Mouse (Mus musculus) thymus, postnatal 25 days (tissue): ENCODE measurements around the gene Fxyd4.
A peak's percentile ranks its signal among the peaks of the same experiment; 100 is the strongest.

Source experiments
- DNase-seq: peaks from one replicate; pipeline ENCODE4 v3.0.0; 2022

The Fxyd4 gene

DNA sequence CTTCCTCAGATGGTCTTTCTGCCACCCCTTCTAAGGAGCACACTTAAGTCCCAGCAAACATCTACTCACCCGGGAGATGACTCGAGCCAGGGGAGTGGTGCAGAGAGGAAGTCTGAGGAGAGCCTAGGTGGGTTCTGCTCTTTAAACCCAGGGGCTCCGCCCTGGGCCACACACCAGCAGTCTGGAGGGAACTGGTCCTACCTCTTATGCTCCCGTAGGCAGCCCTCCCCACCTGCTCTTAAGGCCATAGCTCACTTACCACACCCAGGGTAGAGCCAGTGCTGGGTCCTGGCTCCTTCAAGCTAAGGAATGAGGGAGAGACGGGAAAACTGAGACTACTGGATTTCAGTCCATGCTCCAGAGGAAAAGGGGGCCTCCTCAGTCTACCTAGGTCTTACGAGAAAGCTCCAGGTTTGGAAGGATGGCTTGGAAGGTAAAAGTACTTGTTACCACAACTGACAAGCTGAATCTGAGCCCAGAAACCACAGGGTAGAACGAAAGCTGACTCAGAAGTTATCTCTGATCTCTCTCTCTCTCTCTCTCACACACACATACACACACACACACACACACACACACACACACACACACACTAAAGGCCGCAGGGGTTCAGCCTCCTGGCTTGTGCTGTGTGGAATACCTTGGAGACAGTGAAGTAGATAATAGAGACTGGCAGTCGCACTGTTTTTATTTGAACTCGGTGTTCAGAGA, at the start of gene Fxyd4:
TSS of gene Fxyd4 (minus strand) at position 471 of the 711 bp plus-strand sequence.
- DNase-seq: no peak

DNA sequence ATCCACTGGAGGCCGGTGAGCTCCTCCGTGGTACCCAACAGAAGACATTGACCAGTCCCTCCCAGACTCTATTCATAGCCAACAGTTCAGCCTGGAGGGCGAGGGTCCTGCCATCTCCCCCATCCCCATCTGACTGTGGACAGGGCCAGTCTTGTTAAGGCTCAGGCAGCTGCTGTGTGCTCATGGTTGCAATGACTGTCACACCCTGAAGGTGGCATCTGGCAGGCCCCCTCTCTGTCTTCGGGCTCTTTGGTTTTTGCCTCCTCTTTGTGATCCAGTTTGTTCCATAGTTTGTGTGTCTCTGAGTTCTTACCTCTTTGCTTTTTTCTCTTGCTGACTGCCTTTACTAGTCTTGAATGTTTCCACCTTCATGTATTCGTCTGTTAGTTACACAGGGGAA, 49.7 kb upstream of the Fxyd4 start:
- DNase-seq: no peak

DNA sequence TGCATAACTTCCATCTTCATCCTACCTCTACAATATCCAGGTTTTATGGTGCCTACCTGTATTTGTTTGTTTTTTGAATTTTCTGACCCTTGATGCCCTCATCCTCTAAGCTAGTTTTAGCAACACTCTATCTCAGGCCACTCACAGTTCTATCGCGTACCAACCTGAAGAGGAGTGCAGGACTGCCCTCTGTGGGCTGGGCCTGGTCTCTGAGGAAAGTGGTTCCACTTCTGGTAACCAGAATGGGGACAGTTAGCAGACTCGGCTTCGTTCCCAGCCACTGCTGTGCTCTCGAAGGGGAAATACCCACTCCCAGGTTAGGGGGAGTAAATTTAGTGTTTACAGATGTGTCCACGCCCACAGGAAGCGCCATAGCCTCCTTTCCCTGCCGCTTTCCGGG, 29.2 kb upstream of the Fxyd4 start:
- no peak for DNase-seq

DNA sequence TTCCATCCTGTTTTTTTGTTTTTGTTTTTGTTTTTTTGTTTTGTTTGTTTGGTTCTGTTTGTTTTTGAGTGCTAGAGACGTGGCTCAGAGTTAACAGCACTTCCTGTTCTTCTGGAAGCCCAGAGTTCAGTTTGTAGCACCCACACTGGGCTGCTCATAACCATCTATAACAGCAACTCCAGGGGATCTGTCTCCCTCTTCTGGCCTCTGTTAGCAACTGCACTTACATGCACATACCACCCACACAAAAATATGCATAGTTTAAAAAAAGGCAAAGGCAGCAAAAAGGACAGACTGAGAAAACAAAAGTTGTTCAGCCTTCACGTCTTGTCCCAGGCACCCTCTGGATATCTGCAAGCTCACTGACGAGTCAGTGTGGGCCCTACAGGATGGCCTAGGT, 25.7 kb upstream of the Fxyd4 start:
- no peak for DNase-seq

GRCm38 (mm10) chr6:117956851-117957501, 19.5 kb upstream of the Fxyd4 start:
- DNase-seq: no peak

GRCm38 (mm10) chr6:117956161-117956560, 18.7 kb upstream of the Fxyd4 start:
- DNase-seq: no peak

DNA sequence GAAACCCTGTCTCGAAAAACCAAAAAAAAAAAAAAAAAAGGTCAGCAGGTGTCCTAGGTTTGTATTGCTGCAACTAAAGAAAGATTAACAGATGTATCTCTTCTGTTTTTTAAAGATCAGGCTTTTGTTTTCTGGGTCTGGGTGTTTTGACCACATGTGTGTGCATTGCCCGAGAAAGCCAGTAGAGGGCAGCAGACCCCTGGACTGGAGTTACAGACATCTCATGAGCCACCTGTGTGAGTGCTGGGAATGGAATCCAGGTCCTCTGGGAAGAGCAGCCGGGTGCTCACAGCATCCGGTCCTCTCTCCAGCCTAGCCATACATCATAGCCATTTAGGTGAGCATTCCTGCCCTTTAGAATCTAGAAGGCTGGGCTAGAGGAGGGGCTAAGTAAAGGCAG, 14.8 kb upstream of the Fxyd4 start:
- DNase-seq: no peak

GRCm38 (mm10) chr6:117943899-117944298, 6.4 kb upstream of the Fxyd4 start:
- DNase-seq: no peak

GRCm38 (mm10) chr6:117942769-117943168, 5.3 kb upstream of the Fxyd4 start:
- no peak for DNase-seq

GRCm38 (mm10) chr6:117938951-117939350, 1.5 kb upstream of the Fxyd4 start:
- no peak for DNase-seq

GRCm38 (mm10) chr6:117935681-117936612, 1.5 kb downstream of the Fxyd4 start:
- no peak for DNase-seq

DNA sequence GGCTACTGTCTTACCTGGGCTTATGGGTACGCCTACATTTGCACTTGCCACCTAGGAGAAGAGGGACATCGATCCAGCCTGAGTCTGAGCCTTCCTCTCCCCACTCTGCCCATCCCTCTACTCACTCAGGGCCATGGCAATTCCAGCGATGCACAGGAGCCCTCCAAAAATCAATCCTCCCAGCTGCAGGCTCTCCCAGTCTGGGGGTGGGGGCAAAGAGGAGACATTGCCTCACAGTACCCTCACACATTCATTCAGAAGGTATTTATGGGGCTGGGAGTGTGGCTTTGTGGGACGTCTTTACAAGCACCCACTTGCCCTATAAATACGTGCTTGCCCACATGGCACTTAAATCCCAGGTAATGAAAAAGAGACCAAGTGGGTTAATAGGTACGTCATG, 3.2 kb downstream of the Fxyd4 start:
- DNase-seq: no peak

DNA sequence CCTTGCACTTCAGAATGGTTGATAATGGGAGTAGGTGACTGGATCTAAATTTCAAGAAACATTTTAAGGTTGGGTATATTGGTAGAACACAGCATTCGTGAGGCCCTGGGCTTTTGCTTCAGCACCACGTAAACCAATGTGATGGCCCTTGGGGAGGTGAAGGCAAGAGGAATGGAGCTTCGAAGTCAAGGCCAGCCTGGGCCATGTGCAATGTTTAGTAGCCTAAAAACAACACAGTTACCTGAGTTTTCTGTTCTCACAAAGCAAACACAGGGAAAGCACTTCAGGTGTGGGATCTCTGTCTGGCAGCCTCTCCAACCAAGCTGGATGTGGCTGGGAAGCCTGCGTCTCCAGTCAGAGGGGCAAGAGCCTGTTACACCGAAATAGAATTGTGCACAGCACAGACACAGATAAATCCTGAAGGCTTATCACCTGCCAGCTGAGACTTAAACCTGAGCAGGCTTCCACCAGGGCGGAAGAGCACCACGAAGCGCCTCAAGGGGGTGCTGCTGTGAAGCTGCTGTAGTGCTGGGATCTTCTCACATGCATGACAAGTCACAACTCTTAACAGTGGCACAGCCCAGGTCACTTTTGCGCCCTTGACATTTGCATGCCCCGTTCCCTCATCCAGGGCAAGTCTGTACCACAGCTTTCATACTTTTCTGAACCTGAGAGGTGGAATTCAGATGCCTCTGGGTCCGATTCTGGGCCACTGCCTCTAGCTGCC, 5.0 kb downstream of the Fxyd4 start:
- no peak for DNase-seq

- DNase-seq: no peak
Observed at GRCm38 (mm10) chr6:117929945-117930655, 7.4 kb downstream of the Fxyd4 start.

- no peak for DNase-seq
Observed at GRCm38 (mm10) chr6:117928746-117929145, 8.7 kb downstream of the Fxyd4 start.

DNA sequence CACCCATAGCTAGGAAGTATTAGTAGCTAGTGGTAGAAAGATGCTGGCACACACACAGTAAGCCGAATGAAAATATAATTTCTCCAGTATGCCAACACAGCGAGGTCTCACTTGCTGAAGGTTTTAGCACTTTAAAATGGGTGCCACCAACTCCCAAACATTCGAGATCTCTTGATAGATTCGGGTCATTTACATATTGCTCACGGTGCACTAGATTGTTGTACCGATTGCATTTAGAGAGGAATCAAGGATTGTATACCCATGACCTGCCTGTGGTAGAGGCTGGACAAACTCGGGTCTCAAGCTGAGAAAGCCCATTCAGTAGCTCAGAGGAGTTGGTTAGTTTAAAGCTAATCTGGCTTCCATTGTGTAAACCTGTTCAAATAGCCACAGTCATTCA, 9.5 kb downstream of the Fxyd4 start:
- no peak for DNase-seq

GRCm38 (mm10) chr6:117926871-117927491, 10.5 kb downstream of the Fxyd4 start:
- no peak for DNase-seq

DNA sequence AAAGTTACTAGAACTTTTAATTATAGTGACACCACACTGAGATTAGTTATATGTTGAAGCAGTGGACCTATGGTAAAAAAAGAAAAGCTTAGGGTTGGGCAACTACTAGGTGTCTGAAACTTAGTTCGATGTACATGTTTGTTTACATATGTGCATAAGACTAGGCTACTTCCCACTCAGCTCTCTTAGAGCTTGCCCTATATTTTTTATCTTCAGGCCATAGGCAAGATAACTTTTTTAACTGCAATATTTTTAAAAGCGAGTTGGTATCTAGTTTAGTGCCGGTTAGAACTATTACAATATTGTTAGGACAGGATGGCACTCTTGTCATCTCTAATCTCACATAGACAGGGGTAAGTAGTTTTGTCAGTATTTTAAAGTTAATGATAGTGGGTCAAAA, 15.5 kb downstream of the Fxyd4 start:
- no peak for DNase-seq

- DNase-seq: peak; percentile 48
Observed at GRCm38 (mm10) chr6:117920659-117921640, 16.5 kb downstream of the Fxyd4 start.

DNA sequence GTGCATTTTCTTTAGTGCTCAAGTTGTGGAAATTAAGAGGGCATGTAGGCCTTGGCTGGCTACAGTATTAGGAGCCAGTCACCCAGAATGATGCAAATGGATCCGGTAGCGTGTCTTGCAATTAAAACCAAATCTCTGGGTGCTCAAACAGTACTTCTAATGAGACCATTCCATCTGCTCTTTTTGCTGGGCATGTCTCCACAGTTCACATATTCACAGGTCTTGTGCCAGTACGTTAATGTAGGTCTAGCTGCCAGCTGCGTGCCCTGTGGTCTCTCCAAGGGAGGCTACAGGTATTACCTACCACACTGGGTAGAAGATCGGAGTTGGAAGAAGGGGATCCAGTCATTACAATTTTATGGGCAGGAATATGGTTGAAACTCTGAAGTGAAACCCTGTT, 19.4 kb downstream of the Fxyd4 start:
- DNase-seq: no peak
